Mouse (Mus musculus): ENCODE data around the gene Tor1b.

- TF ChIP-seq CTCF (IDR thresholded peaks at IDR 0.05; ENCODE audit: control insufficient read depth, insufficient read depth, insufficient read length) (no peak), MAX (IDR thresholded peaks at IDR 0.05) (no peak), USF1 (IDR thresholded peaks at IDR 0.05; ENCODE audit: low read depth) (no peak)
Measured at GRCm38 (mm10) chr2:30938574-30938991, 14.2 kb upstream of the Tor1b start.
